Mouse (Mus musculus) megakaryocyte progenitor cell, adult 5-6 weeks (primary cell): Measurements from ENCODE around the gene Stap2. TPM values are rescaled to one million over a fixed set of nuclear protein-coding genes. Genes with fewer than 3 reads are reported as not detected.
A peak's percentile ranks its signal among the peaks of the same experiment; 100 is the strongest.

Experiments used
- ATAC-seq: replicated peaks from 2 replicates; pipeline ENCODE4 v1.8.0; 2016; ENCODE audit warnings: mild to moderate bottlenecking, moderate TSS enrichment, inconsistent platforms; ENCODE audit not compliant: poor library complexity
- total RNA-seq, 2 experiments: library from RNA; stranded (forward) in 1 of 2; stranded (reverse) in 1 of 2; fragments of 157-497, 149-512 nt in 1 of 2; fragments of 200-1000 nt in 1 of 2; gene quantifications; 2 replicates each; pipeline versions ENCODE4 v1.2.3 to v1.2.4; 2015 to 2017

Stap2 gene
- total RNA-seq, 2 experiments from 2014 or later, result 0.32 TPM; not detected in 1

DNA sequence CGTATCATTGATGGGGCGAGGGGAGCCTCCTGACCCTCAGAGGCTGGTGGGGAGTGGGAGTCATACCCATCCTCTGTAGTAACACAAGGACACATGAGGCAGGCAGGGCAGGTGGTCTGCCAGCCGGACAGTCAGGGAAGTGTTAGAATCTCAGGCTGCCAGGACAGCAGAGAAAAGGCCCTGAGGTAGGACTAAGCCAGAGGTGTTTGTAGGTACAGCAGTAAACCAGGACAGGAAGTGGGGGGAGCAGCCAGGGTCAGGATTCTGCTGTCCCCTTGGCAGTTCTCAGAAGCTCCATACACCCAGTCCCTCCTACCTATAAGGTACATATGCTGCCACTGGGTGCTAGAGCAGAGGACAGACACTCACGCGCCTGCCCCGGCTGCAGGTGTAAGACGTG lies 43.8 kb downstream of the Stap2 start:
- ATAC-seq, result no peak

DNA sequence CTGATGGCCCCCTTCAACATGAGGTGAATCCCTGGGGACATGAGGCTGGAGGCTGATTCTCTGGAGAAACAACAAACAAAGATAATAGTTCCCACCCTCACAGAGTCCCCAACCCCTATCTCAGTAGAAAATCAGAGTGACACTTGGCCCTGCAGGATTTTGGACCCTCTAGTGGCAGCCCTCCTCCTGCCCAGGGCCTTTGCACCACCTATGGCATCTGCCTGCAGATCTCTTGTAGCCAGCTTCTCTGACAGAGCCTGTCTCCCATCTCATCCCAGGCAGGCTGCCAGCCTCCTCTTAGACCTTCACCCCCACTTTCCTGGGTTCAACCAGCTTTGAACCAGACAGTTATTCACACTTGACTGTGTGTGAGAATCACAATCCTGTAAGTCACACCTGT lies 44.6 kb downstream of the Stap2 start:
- no peak for ATAC-seq

DNA sequence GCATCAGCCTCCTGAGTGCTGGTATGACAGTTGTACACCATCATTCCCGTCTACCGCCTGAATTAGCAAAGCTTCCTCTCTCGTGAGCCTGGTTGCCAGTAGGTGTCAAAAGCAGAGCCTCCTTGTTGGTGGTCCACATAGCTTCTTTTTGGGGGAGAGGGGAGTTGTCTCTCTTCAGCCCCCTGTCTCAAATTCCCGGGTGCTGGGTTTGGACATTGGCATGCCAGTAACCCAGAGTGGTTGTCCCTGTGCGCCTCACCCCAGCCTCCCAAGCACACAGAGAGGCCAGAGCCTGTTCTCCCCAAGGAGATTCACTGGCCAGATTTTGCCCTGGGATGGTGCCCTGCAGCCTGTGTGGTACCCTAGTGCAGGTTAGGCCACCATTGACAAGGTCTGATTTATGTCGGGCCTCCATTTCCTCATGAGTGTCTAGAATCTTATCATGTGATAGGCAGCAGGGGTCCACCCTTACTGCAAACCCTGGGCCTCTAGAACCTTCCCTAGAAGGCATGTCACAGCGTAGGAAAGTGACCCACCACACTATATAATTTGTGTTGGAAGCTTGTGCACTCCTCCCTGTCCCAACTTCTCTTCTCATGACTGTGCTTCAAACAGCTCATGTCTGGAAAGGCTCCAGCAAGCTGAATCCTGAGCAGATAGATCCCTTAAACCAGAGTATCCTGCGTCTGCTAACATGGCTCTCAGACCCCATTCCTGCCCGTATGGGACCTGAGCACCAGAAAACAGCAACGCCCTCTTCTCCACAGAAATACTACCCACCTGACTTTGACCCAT lies 45.2 kb downstream of the Stap2 start:
- ATAC-seq, result no peak

DNA sequence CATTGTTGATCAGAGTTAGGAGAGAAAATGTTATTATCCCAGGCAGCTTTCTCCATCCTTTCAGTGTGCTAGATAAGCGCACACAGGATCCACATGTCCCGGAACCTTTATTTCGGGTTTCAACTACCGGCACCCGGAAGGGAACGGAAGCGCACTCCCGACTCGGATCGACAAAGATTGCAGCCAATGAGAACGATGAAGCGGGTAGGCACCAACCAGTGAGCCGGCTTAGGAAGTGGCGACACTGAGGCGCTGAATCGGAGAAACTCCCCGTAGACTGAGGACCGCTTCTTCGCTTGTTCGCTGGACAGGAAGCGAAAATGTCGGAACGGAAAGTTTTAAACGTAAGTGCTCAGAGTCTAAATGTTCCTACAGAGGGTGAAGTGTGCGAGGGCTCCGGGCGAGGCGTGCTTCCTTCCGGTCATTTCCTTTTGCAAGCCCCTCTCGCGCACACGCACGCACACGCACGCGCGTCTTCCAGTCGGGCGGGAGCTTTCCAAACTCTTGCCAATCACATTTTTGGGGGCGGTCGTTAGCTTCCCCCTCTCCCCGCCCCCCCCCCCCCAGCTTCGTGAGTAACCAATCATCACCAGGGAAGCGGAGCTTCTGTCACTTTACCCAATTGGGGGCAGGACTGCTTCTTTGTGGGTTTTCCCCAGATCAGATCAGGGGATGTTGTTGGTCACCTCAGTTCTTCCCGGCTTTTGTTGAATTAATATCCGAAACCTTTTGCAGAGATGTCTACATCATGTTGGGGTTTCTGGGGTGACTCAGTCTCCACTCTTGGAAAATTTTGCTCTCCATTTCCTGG lies 46.3 kb downstream of the Stap2 start, which contains the start of gene Yju2:
Gene Yju2 (plus strand): TSS at position 182 of the 811 bp plus-strand sequence.
- ATAC-seq, result peak; percentile 76

GRCm38 (mm10) chr17:55958584-55958886 lies 46.8 kb downstream of the Stap2 start:
- no peak for ATAC-seq

DNA sequence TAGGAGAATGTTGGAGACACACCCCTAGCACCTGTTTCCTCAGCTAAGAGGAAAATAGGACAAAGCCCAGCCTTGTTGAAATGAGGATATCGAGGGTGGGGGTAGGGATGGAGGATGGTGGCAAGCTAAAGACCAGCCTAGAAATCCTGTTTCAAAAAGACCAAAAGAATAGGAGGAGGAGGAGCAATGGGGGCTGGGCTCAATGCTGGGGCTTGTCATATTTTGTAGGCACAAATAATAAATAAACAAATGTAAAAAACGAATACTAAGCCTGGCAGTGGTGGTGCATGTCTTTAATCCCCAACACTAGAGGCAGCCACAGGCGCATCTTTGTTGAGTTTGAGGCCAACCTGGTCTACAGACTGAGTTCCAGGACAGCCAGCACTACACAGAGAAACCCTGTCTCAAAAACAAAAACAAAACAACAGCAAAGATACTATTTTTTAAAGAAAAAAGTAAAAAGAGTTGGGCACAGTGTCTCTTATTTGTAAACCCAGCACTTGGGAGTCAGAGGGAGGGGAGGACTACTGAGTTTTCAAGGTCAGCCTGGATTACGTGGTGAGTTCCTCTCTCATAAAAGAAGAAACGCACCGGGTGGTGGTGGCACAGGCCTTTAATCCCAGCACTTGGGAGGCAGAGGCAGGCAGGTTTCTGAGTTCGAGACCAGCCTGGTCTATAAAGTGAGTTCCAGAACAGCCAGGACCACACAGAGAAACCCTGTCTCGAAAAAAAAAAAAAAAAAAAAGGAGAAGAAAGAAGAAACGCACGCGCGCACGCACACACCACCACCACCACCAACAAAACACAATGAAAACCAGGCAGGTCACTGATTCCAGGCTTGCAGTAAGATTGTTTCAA lies 47.4 kb downstream of the Stap2 start:
- no peak for ATAC-seq

GRCm38 (mm10) chr17:55957168-55957567 lies 48.2 kb downstream of the Stap2 start:
- ATAC-seq, result peak; percentile 43

- no peak for ATAC-seq
Observed at GRCm38 (mm10) chr17:55956591-55956990, 48.8 kb downstream of the Stap2 start.

GRCm38 (mm10) chr17:55956129-55956528 lies 49.3 kb downstream of the Stap2 start:
- ATAC-seq, result no peak

DNA sequence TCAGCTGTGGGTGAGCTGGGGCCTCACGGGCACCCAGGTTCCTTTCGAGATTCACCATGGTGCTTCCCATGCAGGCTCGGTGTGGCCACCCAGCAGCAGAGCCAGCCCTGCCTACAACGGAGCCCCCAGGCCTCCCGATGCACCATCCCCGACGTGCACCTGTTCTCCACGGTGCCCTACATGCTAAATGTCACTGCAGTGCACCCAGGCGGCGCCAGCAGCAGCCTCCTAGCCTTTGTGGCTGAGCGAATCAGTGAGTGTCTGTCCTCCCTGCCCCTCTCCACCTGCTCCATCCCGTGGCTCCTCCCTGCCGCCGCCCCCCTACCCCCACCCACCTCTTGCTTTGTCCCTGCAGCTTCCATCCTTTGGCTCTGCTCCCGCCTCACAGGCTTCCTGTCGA lies 51.2 kb downstream of the Stap2 start:
- no peak for ATAC-seq

GRCm38 (mm10) chr17:55953751-55954150 lies 51.6 kb downstream of the Stap2 start:
- ATAC-seq, result no peak

GRCm38 (mm10) chr17:55952447-55953027 lies 52.8 kb downstream of the Stap2 start, which contains the start of gene Ebi3:
Gene Ebi3, plus strand, starts transcription at chr17:55952640.
- peak; percentile 87 for ATAC-seq

- no peak for ATAC-seq
Observed at GRCm38 (mm10) chr17:55952041-55952440, 53.3 kb downstream of the Stap2 start.

- no peak for ATAC-seq
Observed at GRCm38 (mm10) chr17:55950601-55951000, 54.8 kb downstream of the Stap2 start.

- ATAC-seq, result no peak
Observed at GRCm38 (mm10) chr17:55949400-55949799, 56.0 kb downstream of the Stap2 start, which contains the start of gene Zfp119b. Gene Zfp119b, minus strand, starts transcription at chr17:55949500.

DNA sequence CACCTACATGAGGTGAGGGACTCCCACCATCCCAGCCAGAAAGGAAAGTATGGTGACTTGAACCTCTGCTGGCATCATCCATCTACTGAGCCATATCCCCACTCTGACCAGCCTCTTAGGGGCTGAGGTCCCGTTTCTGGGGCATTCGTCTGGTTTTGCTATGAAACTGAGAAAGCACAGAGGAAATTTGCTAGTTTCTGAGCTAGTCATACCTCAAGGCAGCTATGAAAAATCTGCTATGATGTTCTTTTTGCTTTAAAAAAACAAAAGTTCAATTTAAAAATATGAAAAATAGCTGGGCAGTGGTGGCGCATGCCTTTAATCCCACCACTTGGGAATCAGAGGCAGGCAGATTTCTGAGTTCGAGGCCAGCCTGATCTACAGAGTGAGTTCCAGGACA lies 56.7 kb downstream of the Stap2 start:
- no peak for ATAC-seq

Other genes with a start within 250 kb of the Stap2 start
- 5.9 and 9.2 TPM in 2 replicates for gene Zfp119a, start 126.7 kb downstream of the Stap2 start, total RNA-seq (2015)
- gene Zfp119a, start 126.7 kb downstream of the Stap2 start, total RNA-seq (2017), result 3.9 and 6.8 TPM in 2 replicates
- gene Zfp959, start 113.5 kb downstream of the Stap2 start, total RNA-seq (2015), result 12.5 and 17.0 TPM in 2 replicates
- 10.3 and 10.7 TPM in 2 replicates for gene Zfp959, start 113.5 kb downstream of the Stap2 start, total RNA-seq (2017)
- gene Zfp119b, start 56.1 kb downstream of the Stap2 start, total RNA-seq (2015), result 3.8 and 5.5 TPM in 2 replicates
- gene Zfp119b, start 56.1 kb downstream of the Stap2 start, total RNA-seq (2017), result 4.8 and 5.2 TPM in 2 replicates
- gene Ebi3, start 52.9 kb downstream of the Stap2 start, total RNA-seq (2015), result 14.4 and 20.5 TPM in 2 replicates
- 13.8 and 17.7 TPM in 2 replicates for gene Ebi3, start 52.9 kb downstream of the Stap2 start, total RNA-seq (2017)
- 7.4 and 11.0 TPM in 2 replicates for gene Yju2, start 46.5 kb downstream of the Stap2 start, total RNA-seq (2015)
- gene Yju2, start 46.5 kb downstream of the Stap2 start, total RNA-seq (2017), result 21.8 and 23.3 TPM in 2 replicates
- gene Shd, start 35.1 kb downstream of the Stap2 start, total RNA-seq (2015), result 0.39 and 0.98 TPM in 2 replicates
- gene Shd, start 35.1 kb downstream of the Stap2 start, total RNA-seq (2017), result not detected in 2 replicates
- gene Fsd1, start 19.1 kb downstream of the Stap2 start, total RNA-seq (2015), result not detected in 2 replicates
- not detected in 2 replicates for gene Fsd1, start 19.1 kb downstream of the Stap2 start, total RNA-seq (2017)
- gene Mpnd, start 127 bp upstream of the Stap2 start, total RNA-seq (2015), result 9.2 and 17.4 TPM in 2 replicates
- gene Mpnd, start 127 bp upstream of the Stap2 start, total RNA-seq (2017), result 76.6 and 92.5 TPM in 2 replicates
- gene Sh3gl1, start 31.1 kb upstream of the Stap2 start, total RNA-seq (2015), result 19.1 TPM in 2 replicates
- 22.1 and 25.0 TPM in 2 replicates for gene Sh3gl1, start 31.1 kb upstream of the Stap2 start, total RNA-seq (2017)
- 15.5 and 16.7 TPM in 2 replicates for gene Chaf1a, start 34.9 kb upstream of the Stap2 start, total RNA-seq (2015)
- 32.3 and 33.9 TPM in 2 replicates for gene Chaf1a, start 34.9 kb upstream of the Stap2 start, total RNA-seq (2017)
- gene Ubxn6, start 69.4 kb upstream of the Stap2 start, total RNA-seq (2015), result 13.6 and 13.7 TPM in 2 replicates
- gene Ubxn6, start 69.4 kb upstream of the Stap2 start, total RNA-seq (2017), result 17.4 and 19.9 TPM in 2 replicates
- 20.7 and 25.4 TPM in 2 replicates for gene Hdgfl2, start 74.0 kb upstream of the Stap2 start, total RNA-seq (2015)
- gene Hdgfl2, start 74.0 kb upstream of the Stap2 start, total RNA-seq (2017), result 80.0 and 87.8 TPM in 2 replicates
- not detected in 2 replicates for gene Plin4, start 104.2 kb upstream of the Stap2 start, total RNA-seq (2015)
- not detected in 2 replicates for gene Plin4, start 104.2 kb upstream of the Stap2 start, total RNA-seq (2017)
- 0.17 TPM in 1 of 2 replicates, not detected in the other for gene Plin5, start 112.0 kb upstream of the Stap2 start, total RNA-seq (2015)
- gene Plin5, start 112.0 kb upstream of the Stap2 start, total RNA-seq (2017), result 0.14 TPM in 1 of 2 replicates, not detected in the other
- gene Lrg1, start 116.4 kb upstream of the Stap2 start, total RNA-seq (2015), result 1.6 and 3.6 TPM in 2 replicates
- 1.4 and 4.7 TPM in 2 replicates for gene Lrg1, start 116.4 kb upstream of the Stap2 start, total RNA-seq (2017)
- gene Sema6b, start 134.8 kb upstream of the Stap2 start, total RNA-seq (2015), result 1.8 and 2.2 TPM in 2 replicates
- gene Sema6b, start 134.8 kb upstream of the Stap2 start, total RNA-seq (2017), result 3.2 and 4.9 TPM in 2 replicates
- 1.5 and 2.2 TPM in 2 replicates for gene Tnfaip8l1, start 156.9 kb upstream of the Stap2 start, total RNA-seq (2015)
- gene Tnfaip8l1, start 156.9 kb upstream of the Stap2 start, total RNA-seq (2017), result 0.91 and 2.8 TPM in 2 replicates
- gene Mydgf, start 178.3 kb upstream of the Stap2 start, total RNA-seq (2015), result 55.1 and 56.1 TPM in 2 replicates
- gene Mydgf, start 178.3 kb upstream of the Stap2 start, total RNA-seq (2017), result 50.4 and 57.1 TPM in 2 replicates
- gene Dpp9, start 213.3 kb upstream of the Stap2 start, total RNA-seq (2015), result 27.0 and 31.0 TPM in 2 replicates
- gene Dpp9, start 213.3 kb upstream of the Stap2 start, total RNA-seq (2017), result 15.7 and 19.9 TPM in 2 replicates